Mouse (Mus musculus): Measurements from ENCODE around the gene Car12. TPM values are rescaled to one million over a fixed set of nuclear protein-coding genes. Genes with fewer than 3 reads are reported as not detected.

Gene Car12
- polyA plus RNA-seq, 1 experiment from 2014 or later = 3.2 TPM

- no peak for ATAC-seq (replicated peaks; ENCODE audit: low FRiP score, low TSS enrichment, low read depth)
- Histone ChIP-seq H3K36me3 (ENCODE audit: control insufficient read depth, insufficient read depth, low read length) (no peaks in the 10 kb centered on the region), H3K27me3 (replicated peaks; ENCODE audit: control insufficient read depth, insufficient read depth, low read length) (no peaks in the 10 kb centered on the region), H3K9ac (ENCODE audit: low read length) (no peak overlapping the region), H3K9me3 (ENCODE audit: control insufficient read depth, low read length) (0 out of 2 replicates have a peak, but pooled peaks cover 4% of the 10 kb centered on the region), H3K4me3 (ENCODE audit: low read depth, low read length) (no peak overlapping the region), H3K4me2 (ENCODE audit: low read length) (no peak overlapping the region), H3K4me1 (replicated peaks; ENCODE audit: control insufficient read depth, insufficient read depth, low read length) (no peaks in the 10 kb centered on the region), H3K27ac (ENCODE audit: low read depth) (no peak overlapping the region)
- WGBS = 83% methylated on average over 1 of the region's 1 CpGs
- no peak for DNase-seq (ENCODE audit: low spot score)
Measured at GRCm38 (mm10) chr9:66675566-66675965, 37.9 kb upstream of the Car12 start.

GRCm38 (mm10) chr9:66680102-66680501, 33.4 kb upstream of the Car12 start:
- DNase-seq (ENCODE audit: low spot score) = no peak
- Histone ChIP-seq H3K27ac (ENCODE audit: low read depth) (no peak overlapping the region), H3K9me3 (ENCODE audit: control insufficient read depth, low read length) (0 out of 2 replicates have a peak, but pooled peaks cover 4% of the 10 kb centered on the region), H3K36me3 (ENCODE audit: control insufficient read depth, insufficient read depth, low read length) (no peaks in the 10 kb centered on the region), H3K4me1 (replicated peaks; ENCODE audit: control insufficient read depth, insufficient read depth, low read length) (no peaks in the 10 kb centered on the region), H3K9ac (ENCODE audit: low read length) (no peak overlapping the region), H3K4me2 (ENCODE audit: low read length) (no peak overlapping the region), H3K4me3 (ENCODE audit: low read depth, low read length) (no peak overlapping the region), H3K27me3 (replicated peaks; ENCODE audit: control insufficient read depth, insufficient read depth, low read length) (no peaks in the 10 kb centered on the region)
- WGBS = 43% methylated on average over 6 of the region's 6 CpGs
- no peak for ATAC-seq (replicated peaks; ENCODE audit: low FRiP score, low TSS enrichment, low read depth)

- 91% methylated on average over 3 of the region's 3 CpGs for WGBS
- no peaks in the 10 kb centered on the region for H3K9me3 ChIP-seq (ENCODE audit: control insufficient read depth, low read length)
- no peak for ATAC-seq (replicated peaks; ENCODE audit: low FRiP score, low TSS enrichment, low read depth)
- no peak overlapping the region for H3K9ac ChIP-seq (ENCODE audit: low read length)
- H3K4me3 ChIP-seq (ENCODE audit: low read depth, low read length) = no peak overlapping the region
- no peak overlapping the region for H3K4me2 ChIP-seq (ENCODE audit: low read length)
- H3K36me3 ChIP-seq (ENCODE audit: control insufficient read depth, insufficient read depth, low read length) = no peaks in the 10 kb centered on the region
- no peak for DNase-seq (ENCODE audit: low spot score)
- H3K27me3 ChIP-seq (replicated peaks; ENCODE audit: control insufficient read depth, insufficient read depth, low read length) = no peaks in the 10 kb centered on the region
- H3K27ac ChIP-seq (ENCODE audit: low read depth) = no peak overlapping the region
- no peaks in the 10 kb centered on the region for H3K4me1 ChIP-seq (replicated peaks; ENCODE audit: control insufficient read depth, insufficient read depth, low read length)
Measured at GRCm38 (mm10) chr9:66682822-66683221, 30.7 kb upstream of the Car12 start.

GRCm38 (mm10) chr9:66685730-66686129, 27.8 kb upstream of the Car12 start:
- DNase-seq (ENCODE audit: low spot score) (no peak), ATAC-seq (replicated peaks; ENCODE audit: low FRiP score, low TSS enrichment, low read depth) (no peak)
- no peak overlapping the region for H3K9ac ChIP-seq (ENCODE audit: low read length)
- H3K27me3 ChIP-seq (replicated peaks; ENCODE audit: control insufficient read depth, insufficient read depth, low read length) = no peaks in the 10 kb centered on the region
- no peaks in the 10 kb centered on the region for H3K9me3 ChIP-seq (ENCODE audit: control insufficient read depth, low read length)
- H3K4me3 ChIP-seq (ENCODE audit: low read depth, low read length) = no peak overlapping the region
- H3K27ac ChIP-seq (ENCODE audit: low read depth) = no peak overlapping the region
- no peaks in the 10 kb centered on the region for H3K4me1 ChIP-seq (replicated peaks; ENCODE audit: control insufficient read depth, insufficient read depth, low read length)
- H3K36me3 ChIP-seq (ENCODE audit: control insufficient read depth, insufficient read depth, low read length) = no peaks in the 10 kb centered on the region
- H3K4me2 ChIP-seq (ENCODE audit: low read length) = no peak overlapping the region
- WGBS = 69% methylated on average over 6 of the region's 6 CpGs

GRCm38 (mm10) chr9:66687713-66688112, 25.8 kb upstream of the Car12 start:
- Histone ChIP-seq H3K27ac (ENCODE audit: low read depth) (no peak overlapping the region), H3K9me3 (ENCODE audit: control insufficient read depth, low read length) (no peaks in the 10 kb centered on the region), H3K9ac (ENCODE audit: low read length) (no peak overlapping the region), H3K27me3 (replicated peaks; ENCODE audit: control insufficient read depth, insufficient read depth, low read length) (no peaks in the 10 kb centered on the region), H3K4me1 (replicated peaks; ENCODE audit: control insufficient read depth, insufficient read depth, low read length) (no peaks in the 10 kb centered on the region), H3K4me2 (ENCODE audit: low read length) (no peak overlapping the region), H3K36me3 (ENCODE audit: control insufficient read depth, insufficient read depth, low read length) (no peaks in the 10 kb centered on the region), H3K4me3 (ENCODE audit: low read depth, low read length) (no peak overlapping the region)
- 67% methylated on average over 2 of the region's 2 CpGs for WGBS
- DNase-seq (ENCODE audit: low spot score) (no peak), ATAC-seq (replicated peaks; ENCODE audit: low FRiP score, low TSS enrichment, low read depth) (no peak)

GRCm38 (mm10) chr9:66691683-66692305, 21.7 kb upstream of the Car12 start:
- 77% methylated on average over 4 of the region's 4 CpGs for WGBS
- Histone ChIP-seq H3K9ac (ENCODE audit: low read length) (no peak overlapping the region), H3K4me2 (ENCODE audit: low read length) (no peak overlapping the region), H3K27ac (ENCODE audit: low read depth) (no peak overlapping the region), H3K9me3 (ENCODE audit: control insufficient read depth, low read length) (no peaks in the 10 kb centered on the region), H3K36me3 (ENCODE audit: control insufficient read depth, insufficient read depth, low read length) (no peaks in the 10 kb centered on the region), H3K4me3 (ENCODE audit: low read depth, low read length) (no peak overlapping the region), H3K4me1 (replicated peaks; ENCODE audit: control insufficient read depth, insufficient read depth, low read length) (no peaks in the 10 kb centered on the region), H3K27me3 (replicated peaks; ENCODE audit: control insufficient read depth, insufficient read depth, low read length) (no peaks in the 10 kb centered on the region)
- DNase-seq (ENCODE audit: low spot score) (no peak), ATAC-seq (replicated peaks; ENCODE audit: low FRiP score, low TSS enrichment, low read depth) (no peak)

- Histone ChIP-seq H3K36me3 (ENCODE audit: control insufficient read depth, insufficient read depth, low read length) (no peaks in the 10 kb centered on the region), H3K27ac (ENCODE audit: low read depth) (no peak overlapping the region), H3K9me3 (ENCODE audit: control insufficient read depth, low read length) (no peaks in the 10 kb centered on the region), H3K4me1 (replicated peaks; ENCODE audit: control insufficient read depth, insufficient read depth, low read length) (no peaks in the 10 kb centered on the region), H3K27me3 (replicated peaks; ENCODE audit: control insufficient read depth, insufficient read depth, low read length) (no peaks in the 10 kb centered on the region), H3K4me3 (ENCODE audit: low read depth, low read length) (no peak overlapping the region), H3K4me2 (ENCODE audit: low read length) (no peak overlapping the region), H3K9ac (ENCODE audit: low read length) (no peak overlapping the region)
- 73% methylated on average over 7 of the region's 7 CpGs for WGBS
- DNase-seq (ENCODE audit: low spot score) (no peak), ATAC-seq (replicated peaks; ENCODE audit: low FRiP score, low TSS enrichment, low read depth) (no peak)
Measured at GRCm38 (mm10) chr9:66697355-66698140, 15.9 kb upstream of the Car12 start.

GRCm38 (mm10) chr9:66699748-66700147, 13.7 kb upstream of the Car12 start:
- H3K9me3 ChIP-seq (ENCODE audit: control insufficient read depth, low read length) = no peaks in the 10 kb centered on the region
- ATAC-seq (replicated peaks; ENCODE audit: low FRiP score, low TSS enrichment, low read depth) (no peak), DNase-seq (ENCODE audit: low spot score) (no peak)
- H3K4me2 ChIP-seq (ENCODE audit: low read length) = no peak overlapping the region
- H3K9ac ChIP-seq (ENCODE audit: low read length) = no peak overlapping the region
- WGBS = 83% methylated on average over 4 of the region's 4 CpGs
- no peaks in the 10 kb centered on the region for H3K36me3 ChIP-seq (ENCODE audit: control insufficient read depth, insufficient read depth, low read length)
- no peak overlapping the region for H3K4me3 ChIP-seq (ENCODE audit: low read depth, low read length)
- no peak overlapping the region for H3K27ac ChIP-seq (ENCODE audit: low read depth)
- no peaks in the 10 kb centered on the region for H3K4me1 ChIP-seq (replicated peaks; ENCODE audit: control insufficient read depth, insufficient read depth, low read length)
- no peaks in the 10 kb centered on the region for H3K27me3 ChIP-seq (replicated peaks; ENCODE audit: control insufficient read depth, insufficient read depth, low read length)

- Histone ChIP-seq H3K9me3 (ENCODE audit: control insufficient read depth, low read length) (no peaks in the 10 kb centered on the region), H3K9ac (ENCODE audit: low read length) (no peak overlapping the region), H3K36me3 (ENCODE audit: control insufficient read depth, insufficient read depth, low read length) (no peaks in the 10 kb centered on the region), H3K4me1 (replicated peaks; ENCODE audit: control insufficient read depth, insufficient read depth, low read length) (no peaks in the 10 kb centered on the region; the same call in 1 of the 2 replicates), H3K27me3 (replicated peaks; ENCODE audit: control insufficient read depth, insufficient read depth, low read length) (no peaks in the 10 kb centered on the region), H3K4me3 (ENCODE audit: low read depth, low read length) (no peak overlapping the region), H3K27ac (ENCODE audit: low read depth) (no peak overlapping the region), H3K4me2 (ENCODE audit: low read length) (no peak overlapping the region)
- 78% methylated on average over 4 of the region's 4 CpGs for WGBS
- ATAC-seq (replicated peaks; ENCODE audit: low FRiP score, low TSS enrichment, low read depth) = no peak
- DNase-seq (ENCODE audit: low spot score) = no peak
Measured at GRCm38 (mm10) chr9:66703002-66703401, 10.5 kb upstream of the Car12 start.

All from intestine, embryonic 14.5 days (tissue).